Mouse (Mus musculus): ENCODE measurements around the gene Amdhd2.
"Not testable (repeated sequence)": the region's sequence is repeated elsewhere in the genome, so short reads cannot be mapped to it uniquely, and the experiment has no call there.

DNA sequence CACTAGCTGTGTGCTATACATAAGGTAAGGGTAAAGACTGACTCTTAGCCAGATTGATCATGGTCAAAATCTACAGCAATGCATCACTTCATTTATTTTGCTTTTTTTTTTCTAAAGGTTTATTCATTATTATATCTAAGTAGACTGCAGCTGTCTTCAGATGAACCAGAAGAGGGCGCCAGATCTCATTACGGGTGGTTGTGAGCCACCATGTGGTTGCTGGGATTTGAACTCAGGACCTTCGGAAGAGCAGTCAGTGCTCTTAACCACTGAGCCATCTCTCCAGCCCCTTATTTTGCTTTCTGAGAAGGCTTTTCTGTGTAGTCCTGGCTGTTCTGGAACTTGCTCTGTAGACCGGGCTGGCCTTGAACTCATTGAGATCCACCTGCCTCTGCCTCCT lies 30.6 kb downstream of the Amdhd2 start:
- peak; percentile 4 for TF ChIP-seq CTCF (IDR thresholded peaks at IDR 0.05; ENCODE audit: low read depth, low read length)
- not testable (repeated sequence) for TF ChIP-seq POLR2A (IDR thresholded peaks at IDR 0.05; ENCODE audit: insufficient read depth, low read length)

Data from ES-Bruce4 (cell line).